Mouse (Mus musculus): ENCODE data around the gene Nek9.
"Not testable (repeated sequence)": the region's sequence is repeated elsewhere in the genome, so short reads cannot be mapped to it uniquely, and the experiment has no call there.

Nek9 gene

DNA sequence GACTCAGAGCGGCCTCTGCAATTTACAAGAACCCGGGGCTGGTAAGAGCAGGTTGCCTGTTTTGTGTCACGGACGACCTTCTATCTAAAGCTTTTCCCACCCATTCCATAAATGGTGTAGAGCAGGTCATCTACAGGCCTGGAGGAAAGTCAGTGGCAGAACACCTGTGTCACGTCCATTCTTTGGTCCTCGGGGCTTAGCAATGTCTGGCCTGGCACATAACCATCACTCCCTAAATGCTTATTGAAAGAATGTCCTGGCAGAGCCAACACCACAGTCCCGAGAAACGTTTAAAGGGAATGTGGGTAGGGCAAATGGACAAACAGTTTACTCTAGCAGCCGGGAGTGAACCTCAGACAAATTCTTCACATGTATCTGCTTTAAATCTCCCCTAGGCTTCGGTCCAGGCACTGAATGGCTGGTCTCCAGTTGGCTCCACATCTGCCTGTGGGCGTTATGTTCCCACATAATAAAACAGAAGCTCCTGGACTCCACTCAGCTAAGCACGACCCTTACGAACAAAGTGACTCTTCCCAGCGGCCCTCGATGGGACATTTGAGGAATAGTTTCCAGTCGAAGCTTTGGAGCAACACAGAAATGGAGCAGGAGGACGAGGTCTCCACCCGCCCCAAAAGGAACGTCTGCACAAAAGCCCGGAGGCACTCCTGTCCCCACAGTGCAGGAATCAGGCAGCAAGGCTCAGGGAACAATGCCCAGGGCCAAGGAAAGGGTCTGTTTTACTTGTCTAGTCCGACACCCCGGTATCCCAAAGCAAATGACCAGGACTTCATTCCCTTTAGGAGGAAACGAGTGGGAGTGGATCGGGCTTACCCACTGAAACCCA is 49.8 kb downstream of the Nek9 start:
- DNase-seq (ENCODE audit: low spot score), result no peak

DNA sequence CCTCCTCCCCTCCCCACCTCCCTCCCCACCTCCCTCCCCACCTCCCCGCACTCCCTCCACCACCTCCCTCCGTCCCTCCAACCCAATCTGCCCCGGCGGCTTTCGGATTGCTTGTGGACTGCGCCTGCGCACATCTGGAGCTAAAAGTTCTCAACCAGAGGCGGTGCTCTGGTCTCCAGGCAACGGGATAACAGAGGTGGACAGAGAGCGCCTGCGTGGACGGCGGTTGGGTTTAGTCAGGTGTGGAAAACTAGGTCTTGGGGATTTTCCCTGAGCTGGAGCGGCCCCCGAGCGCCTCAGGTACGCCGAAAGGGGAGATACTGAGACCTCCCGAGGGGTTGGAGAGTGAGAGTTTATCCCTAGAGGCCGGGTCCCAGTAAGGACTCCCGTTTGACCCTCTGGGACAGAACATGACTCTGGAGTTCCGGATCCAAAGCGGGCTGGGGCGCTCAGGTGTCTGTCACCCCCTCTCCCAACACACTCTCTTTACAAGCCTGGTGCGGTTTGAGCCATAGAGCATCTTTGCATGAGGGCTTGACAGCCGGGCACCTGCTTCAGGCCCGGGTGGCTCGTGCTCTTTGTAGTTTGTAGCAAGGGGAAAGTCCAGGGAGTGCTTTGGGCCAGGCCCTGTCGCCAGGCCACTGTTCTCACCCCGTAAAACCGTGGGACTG is 50.5 kb downstream of the Nek9 start, which contains the start of gene Zc2hc1c:
TSS of gene Zc2hc1c (plus strand) at position 106 of the 671 bp plus-strand sequence.
- peak; percentile 70 for DNase-seq (ENCODE audit: low spot score)

GRCm38 (mm10) chr12:85287809-85288485 is 51.2 kb downstream of the Nek9 start, which contains the start of gene Acyp1:
TSS of gene Acyp1 (minus strand) at chr12:85288438.
- no peak for DNase-seq (ENCODE audit: low spot score)

GRCm38 (mm10) chr12:85286941-85287340 is 52.2 kb downstream of the Nek9 start:
- DNase-seq (ENCODE audit: low spot score), result no peak

DNA sequence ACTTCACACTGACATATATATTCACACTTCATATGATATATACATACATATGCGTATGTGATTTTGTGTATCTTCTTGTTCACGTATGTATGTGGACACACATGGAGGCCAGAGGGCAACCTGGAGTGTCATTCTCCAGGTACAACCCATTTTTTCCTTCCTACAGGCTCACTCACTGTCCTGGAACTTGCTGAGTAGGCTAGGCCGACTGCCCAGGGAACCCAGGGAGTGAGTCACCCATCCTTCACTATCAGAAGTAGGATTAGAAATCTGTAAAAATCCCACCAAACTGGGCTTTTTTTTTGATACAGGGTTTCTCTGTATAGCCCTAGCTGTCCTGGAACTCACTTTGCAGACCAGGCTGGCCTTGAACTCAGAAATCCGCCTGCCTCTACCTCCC is 54.2 kb downstream of the Nek9 start:
- no peak for DNase-seq (ENCODE audit: low spot score)

GRCm38 (mm10) chr12:85284331-85284730 is 54.8 kb downstream of the Nek9 start:
- no peak for DNase-seq (ENCODE audit: low spot score)

- not testable (repeated sequence) for DNase-seq (ENCODE audit: low spot score)
Measured at GRCm38 (mm10) chr12:85281756-85282155, 57.4 kb downstream of the Nek9 start.

- no peak for DNase-seq (ENCODE audit: low spot score)
Measured at GRCm38 (mm10) chr12:85280845-85281651, 58.1 kb downstream of the Nek9 start.

DNA sequence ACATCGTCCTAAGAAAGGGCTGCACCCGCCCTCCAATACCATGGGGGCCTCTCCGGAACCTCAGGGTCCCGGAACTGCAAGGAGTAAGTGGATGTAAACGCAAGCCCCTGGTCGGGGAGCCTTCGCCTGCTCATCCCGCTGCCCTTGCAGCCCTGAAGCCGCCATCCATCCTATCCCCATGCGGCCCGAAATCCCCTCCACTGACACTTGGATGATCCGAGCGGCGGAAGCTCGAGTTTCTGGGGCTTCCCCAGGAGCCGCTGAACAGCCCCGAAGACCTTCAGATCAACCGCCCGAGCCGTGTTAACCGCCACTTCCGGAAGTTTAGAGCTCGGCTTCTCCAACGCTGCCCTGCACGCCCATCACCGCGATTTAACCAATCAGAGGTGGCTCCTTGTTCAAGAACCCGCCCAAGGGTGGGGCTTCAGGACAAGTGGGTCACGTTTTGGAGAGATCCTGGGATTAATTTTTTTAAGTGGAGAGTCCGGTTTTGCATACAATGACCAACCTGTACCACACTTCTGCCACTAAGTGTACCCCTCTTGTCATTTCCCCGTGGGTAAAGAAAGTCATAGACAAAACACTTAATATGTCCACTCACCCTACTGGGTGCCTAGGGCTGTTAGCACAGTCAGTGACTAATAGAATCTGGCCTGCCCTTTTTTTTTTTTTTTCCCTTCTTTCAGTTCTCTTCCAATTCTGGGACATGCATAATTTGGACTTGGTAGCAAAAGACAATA is 58.9 kb downstream of the Nek9 start:
- DNase-seq (ENCODE audit: low spot score), result peak; percentile 97

DNA sequence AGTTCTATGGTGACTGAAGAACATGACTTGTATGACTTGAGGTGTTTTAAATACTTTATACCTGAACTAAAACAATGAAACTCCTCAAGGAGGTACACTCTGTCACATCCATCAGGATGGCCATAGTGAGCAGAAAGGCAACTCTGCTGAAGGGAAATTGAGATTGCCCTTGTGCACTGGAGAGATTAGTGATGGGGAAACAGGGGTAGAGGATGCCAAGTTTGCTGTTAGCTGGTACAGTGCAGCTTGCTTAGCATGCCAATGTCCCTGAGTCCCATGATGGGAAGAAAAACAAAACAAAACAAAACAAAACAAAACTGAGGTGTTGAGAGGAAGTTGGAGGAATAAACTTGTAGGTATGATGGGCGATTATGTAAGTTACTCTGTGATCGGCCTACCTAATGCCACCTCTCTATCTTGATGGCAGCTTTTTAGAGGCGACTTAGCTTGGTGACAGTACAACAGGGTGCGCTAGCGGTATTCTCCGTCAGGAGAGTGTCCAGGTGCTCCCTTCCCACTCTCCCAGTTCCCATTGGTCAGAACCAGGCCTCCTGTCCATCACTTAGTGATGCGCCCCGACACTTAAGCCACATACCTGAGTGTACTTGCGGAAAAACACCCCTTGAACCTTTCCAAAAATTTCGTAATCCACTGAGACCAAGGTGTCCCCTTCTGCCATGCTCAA is 59.6 kb downstream of the Nek9 start:
- DNase-seq (ENCODE audit: low spot score), result no peak

GRCm38 (mm10) chr12:85278919-85279318 is 60.2 kb downstream of the Nek9 start:
- no peak for DNase-seq (ENCODE audit: low spot score)

- no peak for DNase-seq (ENCODE audit: low spot score)
Measured at GRCm38 (mm10) chr12:85276273-85276672, 62.9 kb downstream of the Nek9 start.

- DNase-seq (ENCODE audit: low spot score), result no peak
Measured at GRCm38 (mm10) chr12:85273508-85273907, 65.7 kb downstream of the Nek9 start.

- no peak for DNase-seq (ENCODE audit: low spot score)
Measured at GRCm38 (mm10) chr12:85271843-85272206, 67.3 kb downstream of the Nek9 start.

DNA sequence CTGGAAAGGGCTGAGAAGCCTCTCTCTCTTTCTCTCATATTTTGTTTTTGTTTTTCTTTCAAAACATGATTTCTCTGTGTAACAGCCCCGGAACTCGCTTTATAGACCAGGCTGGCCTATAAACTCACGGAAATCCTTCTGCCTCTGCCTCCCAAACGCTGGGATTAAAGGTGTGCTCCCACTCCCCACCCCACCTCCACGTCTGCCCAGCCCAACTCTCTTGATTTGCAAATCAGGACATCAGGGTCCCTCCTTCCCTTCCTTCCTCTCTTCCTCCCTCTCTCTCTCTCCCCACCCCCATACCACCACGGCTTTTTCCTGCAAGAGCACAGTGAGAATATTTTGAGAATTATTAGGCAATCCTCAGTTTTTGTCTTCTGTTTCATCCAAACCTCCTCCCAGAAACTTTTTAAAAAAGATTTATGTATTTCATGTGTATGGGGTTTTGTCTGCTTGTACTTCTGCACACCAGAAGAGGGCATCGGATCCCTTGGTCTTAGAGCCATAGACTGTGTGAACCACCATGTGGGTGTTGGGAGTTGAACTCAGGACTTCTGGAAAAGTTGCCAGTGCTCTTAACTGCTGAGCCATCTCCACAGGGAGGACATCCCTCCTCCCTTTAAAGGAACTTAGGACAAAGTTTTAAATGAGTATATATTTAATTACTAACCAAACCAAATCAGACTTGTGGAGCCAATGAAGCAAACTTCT is 67.9 kb downstream of the Nek9 start:
- DNase-seq (ENCODE audit: low spot score), result no peak

- DNase-seq (ENCODE audit: low spot score), result peak; percentile 76
Measured at GRCm38 (mm10) chr12:85270319-85270718, 68.8 kb downstream of the Nek9 start, which contains the start of gene Mlh3. TSS of gene Mlh3 (minus strand) at chr12:85270599.

GRCm38 (mm10) chr12:85269821-85270220 is 69.3 kb downstream of the Nek9 start:
- DNase-seq (ENCODE audit: low spot score), result no peak

DNA sequence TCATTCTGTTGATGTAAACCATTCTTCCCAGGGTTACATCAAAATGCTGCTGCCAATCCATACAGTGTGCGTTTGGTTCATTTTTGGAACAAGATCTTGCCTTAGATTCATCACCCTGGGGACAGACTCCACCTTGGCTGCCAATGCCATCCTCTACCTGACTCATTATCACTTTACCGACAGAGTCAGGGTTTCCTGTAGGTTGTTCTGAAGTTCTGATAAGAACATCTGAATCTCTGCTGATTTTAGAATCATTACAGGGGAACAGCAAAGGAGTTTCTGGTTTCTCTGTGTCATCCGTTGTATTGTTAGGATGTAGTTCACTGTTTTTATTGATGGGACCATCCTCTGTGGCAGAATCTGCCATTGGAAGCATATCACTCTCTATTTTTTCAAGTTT is 72.9 kb downstream of the Nek9 start:
- no peak for DNase-seq (ENCODE audit: low spot score)

DNA sequence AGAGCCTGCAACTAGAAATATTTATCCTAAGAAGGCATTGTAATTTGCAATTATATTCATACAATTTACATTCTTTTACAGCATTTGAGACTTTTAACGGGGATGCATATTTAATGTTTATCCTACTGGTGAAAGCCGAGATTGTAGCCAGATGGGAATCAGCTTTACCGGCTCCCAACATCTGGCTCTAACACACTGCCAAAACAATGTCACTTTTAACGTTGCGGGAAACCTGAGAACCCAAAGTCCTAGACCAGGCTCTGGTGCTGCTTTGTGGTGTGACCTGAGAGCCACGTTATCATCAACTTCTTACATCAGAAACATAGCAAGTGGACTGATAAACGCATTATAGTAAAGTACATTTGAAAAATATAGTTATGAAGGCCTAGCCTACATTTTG is 74.2 kb downstream of the Nek9 start:
- DNase-seq (ENCODE audit: low spot score), result no peak

DNA sequence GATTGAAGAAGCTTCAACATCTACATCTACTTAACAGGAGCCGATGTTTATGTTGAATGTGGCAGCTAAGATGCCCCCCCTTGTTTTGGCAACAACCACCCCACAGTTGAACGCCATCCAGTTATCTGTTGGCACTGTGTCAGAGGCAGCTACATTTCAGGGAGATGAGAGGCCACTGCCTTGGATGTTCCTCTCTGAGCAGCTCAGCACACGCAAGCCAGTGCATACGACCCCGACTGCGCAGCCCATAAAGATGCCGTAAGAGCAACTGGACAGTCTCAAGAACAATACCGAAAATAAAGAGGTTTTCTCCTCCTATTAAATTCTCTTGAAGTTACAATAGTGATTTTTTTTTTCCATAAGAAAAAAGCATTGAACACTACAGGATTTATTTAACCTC is 74.6 kb downstream of the Nek9 start:
- no peak for DNase-seq (ENCODE audit: low spot score)
